Mouse (Mus musculus): ENCODE results near the gene Evi2. TPM values are rescaled to one million over a fixed set of nuclear protein-coding genes. Genes with fewer than 3 reads are reported as not detected.

The Evi2 gene
- polyA plus RNA-seq, 1 experiment from 2014 or later, result 1.7 TPM

DNA sequence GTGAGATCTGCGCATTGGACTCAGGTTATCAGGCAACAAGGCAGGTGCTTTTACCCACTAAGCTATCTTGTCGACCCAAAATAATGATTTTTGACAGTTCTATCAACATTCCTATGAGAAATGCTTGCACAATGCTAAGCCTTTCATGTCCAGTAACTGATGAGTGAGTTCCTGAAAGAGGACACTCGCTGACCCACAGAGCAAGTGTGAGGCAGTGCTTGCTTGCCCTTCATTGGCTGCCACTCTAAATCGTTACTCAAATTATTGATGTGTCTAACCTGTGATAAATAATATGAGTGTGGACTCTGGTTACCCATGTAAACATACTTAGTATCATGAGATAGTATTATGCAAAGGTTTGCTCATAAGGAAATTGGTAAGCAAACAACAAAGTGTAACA is 30.1 kb upstream of the Evi2 start:
- no peaks in the 10 kb centered on the region for H3K4me1 ChIP-seq (replicated peaks; ENCODE audit: control insufficient read depth, insufficient read depth, low read length)
- 84% methylated on average over 4 of the region's 4 CpGs for WGBS
- H3K4me2 ChIP-seq, result no peak overlapping the region
- no peak overlapping the region for H3K4me3 ChIP-seq (ENCODE audit: low read depth, low read length)
- no peak for ATAC-seq (replicated peaks; ENCODE audit: low FRiP score)
- H3K27me3 ChIP-seq (replicated peaks; ENCODE audit: control insufficient read depth, insufficient read depth, low read length), result no peaks in the 10 kb centered on the region
- no peak overlapping the region for H3K9ac ChIP-seq (ENCODE audit: low read depth, low read length)
- no peaks in the 10 kb centered on the region for H3K9me3 ChIP-seq (ENCODE audit: control insufficient read depth, low read length)
- DNase-seq (ENCODE audit: low spot score), result no peak
- no peak overlapping the region for H3K27ac ChIP-seq (ENCODE audit: low read depth, low read length)
- peaks cover 3% of the 10 kb centered on the region for H3K36me3 ChIP-seq (ENCODE audit: control insufficient read depth, insufficient read depth, low read length)

DNA sequence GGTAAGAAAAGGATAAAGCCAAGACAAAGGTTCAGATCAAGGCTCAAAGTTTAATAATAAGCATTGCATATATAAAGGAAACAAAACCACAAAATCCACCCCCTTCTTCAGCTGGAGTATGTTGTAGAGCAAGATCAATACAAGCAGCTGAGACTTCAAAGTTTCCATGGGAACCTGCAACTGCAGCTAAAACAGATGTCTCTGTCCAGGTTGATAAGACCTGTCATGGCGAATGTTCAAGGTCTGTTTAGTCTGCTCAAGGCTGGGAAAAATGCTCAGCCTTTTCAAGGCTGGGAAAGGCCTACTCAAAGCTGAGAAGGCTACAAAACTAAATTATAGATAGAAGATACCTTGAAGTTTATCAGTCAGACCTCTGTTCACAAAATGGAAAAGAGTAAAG is 22.2 kb upstream of the Evi2 start:
- H3K36me3 ChIP-seq (ENCODE audit: control insufficient read depth, insufficient read depth, low read length), result peaks cover 17% of the 10 kb centered on the region
- no peak overlapping the region for H3K4me3 ChIP-seq (ENCODE audit: low read depth, low read length)
- H3K27ac ChIP-seq (ENCODE audit: low read depth, low read length), result no peak overlapping the region
- no peaks in the 10 kb centered on the region for H3K27me3 ChIP-seq (replicated peaks; ENCODE audit: control insufficient read depth, insufficient read depth, low read length)
- no peak overlapping the region for H3K9ac ChIP-seq (ENCODE audit: low read depth, low read length)
- H3K9me3 ChIP-seq (ENCODE audit: control insufficient read depth, low read length), result no peaks in the 10 kb centered on the region
- ATAC-seq (replicated peaks; ENCODE audit: low FRiP score), result no peak; the same call in 1 of the 2 replicates
- H3K4me1 ChIP-seq (replicated peaks; ENCODE audit: control insufficient read depth, insufficient read depth, low read length), result no peaks in the 10 kb centered on the region; the same call in 1 of the 2 replicates
- DNase-seq (ENCODE audit: low spot score), result no peak
- H3K4me2 ChIP-seq, result no peak overlapping the region
- WGBS, result 20% methylated on average over 1 of the region's 1 CpGs

DNA sequence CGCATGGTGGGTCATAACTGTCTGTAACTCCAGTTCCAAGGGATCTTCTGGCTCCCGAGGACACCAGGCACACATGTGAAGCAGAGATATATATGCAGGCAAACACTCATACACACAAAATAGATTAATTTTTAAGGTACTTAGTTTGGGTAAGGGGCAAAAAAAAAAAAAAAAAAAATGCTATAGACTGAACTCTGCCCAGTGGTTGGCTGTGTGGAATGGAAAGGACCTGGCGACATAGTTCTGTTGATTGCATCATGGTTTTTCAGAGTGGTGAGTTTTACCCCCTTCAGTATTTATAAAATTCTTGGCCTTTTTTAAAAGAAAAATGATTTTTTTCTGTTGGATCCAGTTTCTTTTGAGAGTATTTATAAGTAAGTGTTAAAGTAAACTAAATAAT is 5.9 kb upstream of the Evi2 start:
- Histone ChIP-seq H3K4me3 (ENCODE audit: low read depth, low read length) (no peak overlapping the region), H3K36me3 (ENCODE audit: control insufficient read depth, insufficient read depth, low read length) (0 out of 2 replicates have a peak, but pooled peaks cover 5% of the 10 kb centered on the region), H3K4me2 (peak overlapping the region; percentile 16), H3K9ac (ENCODE audit: low read depth, low read length) (no peak overlapping the region), H3K4me1 (replicated peaks; ENCODE audit: control insufficient read depth, insufficient read depth, low read length) (peaks cover 17% of the 10 kb centered on the region), H3K27me3 (replicated peaks; ENCODE audit: control insufficient read depth, insufficient read depth, low read length) (no peaks in the 10 kb centered on the region), H3K9me3 (ENCODE audit: control insufficient read depth, low read length) (no peaks in the 10 kb centered on the region), H3K27ac (ENCODE audit: low read depth, low read length) (peak overlapping the region; percentile 42; the same call in 1 of the 2 replicates)
- no peak for DNase-seq (ENCODE audit: low spot score)
- no peak for ATAC-seq (replicated peaks; ENCODE audit: low FRiP score)
- 81% methylated on average over 3 of the region's 3 CpGs for WGBS

DNA sequence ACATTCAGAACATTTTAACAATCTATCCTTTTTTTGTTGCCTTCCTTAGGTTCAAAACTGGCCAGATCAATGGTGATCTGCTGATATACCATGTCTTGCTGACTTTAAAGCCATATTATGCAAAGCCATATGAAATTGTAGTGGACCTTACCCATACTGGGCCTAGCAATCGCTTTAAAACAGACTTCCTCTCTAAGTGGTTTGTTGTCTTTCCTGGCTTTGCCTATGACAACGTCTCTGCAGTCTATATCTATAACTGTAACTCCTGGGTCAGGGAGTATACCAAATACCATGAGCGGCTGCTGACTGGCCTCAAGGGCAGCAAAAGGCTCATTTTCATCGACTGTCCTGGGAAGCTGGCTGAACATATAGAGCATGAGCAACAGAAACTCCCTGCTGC is 5.2 kb upstream of the Evi2 start:
- no peak for DNase-seq (ENCODE audit: low spot score)
- Histone ChIP-seq H3K27me3 (replicated peaks; ENCODE audit: control insufficient read depth, insufficient read depth, low read length) (no peaks in the 10 kb centered on the region), H3K36me3 (ENCODE audit: control insufficient read depth, insufficient read depth, low read length) (0 out of 2 replicates have a peak, but pooled peaks cover 3% of the 10 kb centered on the region), H3K4me3 (ENCODE audit: low read depth, low read length) (no peak overlapping the region), H3K27ac (ENCODE audit: low read depth, low read length) (peak overlapping the region; percentile 42; the same call in 1 of the 2 replicates), H3K9me3 (ENCODE audit: control insufficient read depth, low read length) (no peaks in the 10 kb centered on the region), H3K4me1 (replicated peaks; ENCODE audit: control insufficient read depth, insufficient read depth, low read length) (peaks cover 22% of the 10 kb centered on the region), H3K4me2 (peak overlapping the region; percentile 16; the same call in 1 of the 2 replicates), H3K9ac (ENCODE audit: low read depth, low read length) (no peak overlapping the region)
- 45% methylated on average over 4 of the region's 4 CpGs for WGBS
- ATAC-seq (replicated peaks; ENCODE audit: low FRiP score), result no peak

DNA sequence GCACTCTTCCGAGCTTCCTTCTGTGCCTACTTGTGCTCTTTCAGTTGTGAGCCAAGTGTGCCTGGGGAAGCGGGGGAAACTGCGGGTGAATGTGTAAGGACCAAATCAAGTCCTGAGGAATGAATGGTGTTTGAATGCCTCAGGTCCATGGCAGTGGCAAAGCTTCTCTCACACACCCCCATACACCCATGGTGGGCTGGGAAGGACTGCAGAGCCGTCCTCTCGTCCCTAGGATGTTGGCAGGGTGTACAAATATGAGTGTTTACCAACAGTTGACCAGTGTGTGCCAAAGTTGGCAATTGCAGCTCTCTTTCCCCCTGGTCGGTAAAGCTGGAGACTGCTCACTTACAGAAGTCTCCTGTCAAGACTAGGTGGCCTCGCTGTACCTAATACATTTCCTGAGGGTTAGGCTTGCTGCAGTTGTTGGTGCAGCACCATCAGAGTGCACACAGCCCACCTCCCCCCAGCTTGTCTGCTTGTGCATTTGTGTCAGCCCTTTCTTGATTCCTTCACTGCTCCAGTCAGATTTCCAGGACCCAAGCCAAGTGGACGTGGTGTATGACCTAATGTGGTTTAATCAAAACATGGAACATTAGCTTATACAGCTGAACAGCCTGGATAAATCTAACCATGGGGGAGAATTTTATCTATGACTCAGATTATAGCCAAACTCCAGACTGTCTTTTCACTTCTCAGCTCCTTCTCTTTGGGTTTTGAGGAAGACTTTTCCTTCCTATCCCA is 3.7 kb upstream of the Evi2 start:
- H3K4me3 ChIP-seq (ENCODE audit: low read depth, low read length), result no peak overlapping the region
- H3K36me3 ChIP-seq (ENCODE audit: control insufficient read depth, insufficient read depth, low read length), result 0 out of 2 replicates have a peak, but pooled peaks cover 3% of the 10 kb centered on the region
- H3K27ac ChIP-seq (ENCODE audit: low read depth, low read length), result no peak overlapping the region
- H3K4me1 ChIP-seq (replicated peaks; ENCODE audit: control insufficient read depth, insufficient read depth, low read length), result peaks cover 28% of the 10 kb centered on the region
- no peak overlapping the region for H3K4me2 ChIP-seq
- DNase-seq (ENCODE audit: low spot score), result no peak
- no peaks in the 10 kb centered on the region for H3K27me3 ChIP-seq (replicated peaks; ENCODE audit: control insufficient read depth, insufficient read depth, low read length)
- whole genome bisulfite sequencing, result 81% methylated on average over 8 of the region's 8 CpGs
- no peak for ATAC-seq (replicated peaks; ENCODE audit: low FRiP score)
- no peak overlapping the region for H3K9ac ChIP-seq (ENCODE audit: low read depth, low read length)
- no peaks in the 10 kb centered on the region for H3K9me3 ChIP-seq (ENCODE audit: control insufficient read depth, low read length)

DNA sequence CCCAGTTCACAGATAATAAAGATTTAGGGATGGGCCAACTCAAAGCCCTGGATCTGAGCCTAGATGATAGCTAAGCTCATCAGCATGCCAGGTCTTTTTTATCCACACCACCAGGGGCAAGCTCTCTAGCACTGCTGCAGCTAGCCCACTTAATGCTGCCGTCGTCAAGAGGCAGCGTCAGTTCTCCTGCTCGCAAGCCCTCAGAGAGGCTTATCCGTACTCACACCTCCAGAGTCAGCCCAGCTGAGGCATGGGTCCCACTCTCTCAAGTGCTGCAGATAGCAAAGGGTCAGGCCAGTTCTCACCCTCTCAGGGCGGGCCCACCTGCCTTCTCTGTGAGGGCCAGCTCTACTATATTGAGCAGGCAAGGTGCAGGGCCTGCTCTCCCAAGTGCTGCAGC is 2.9 kb upstream of the Evi2 start:
- no peak overlapping the region for H3K4me2 ChIP-seq
- peaks cover 36% of the 10 kb centered on the region for H3K4me1 ChIP-seq (replicated peaks; ENCODE audit: control insufficient read depth, insufficient read depth, low read length)
- WGBS, result 64% methylated on average over 6 of the region's 6 CpGs
- H3K27ac ChIP-seq (ENCODE audit: low read depth, low read length), result peak overlapping the region; percentile 25; the same call in 1 of the 2 replicates
- H3K4me3 ChIP-seq (ENCODE audit: low read depth, low read length), result no peak overlapping the region
- H3K9ac ChIP-seq (ENCODE audit: low read depth, low read length), result no peak overlapping the region
- H3K36me3 ChIP-seq (ENCODE audit: control insufficient read depth, insufficient read depth, low read length), result 0 out of 2 replicates have a peak, but pooled peaks cover 3% of the 10 kb centered on the region
- H3K9me3 ChIP-seq (ENCODE audit: control insufficient read depth, low read length), result no peaks in the 10 kb centered on the region
- ATAC-seq (replicated peaks; ENCODE audit: low FRiP score) (peak; percentile 49; the same call in 1 of the 2 replicates), DNase-seq (ENCODE audit: low spot score) (no peak)
- no peaks in the 10 kb centered on the region for H3K27me3 ChIP-seq (replicated peaks; ENCODE audit: control insufficient read depth, insufficient read depth, low read length)

DNA sequence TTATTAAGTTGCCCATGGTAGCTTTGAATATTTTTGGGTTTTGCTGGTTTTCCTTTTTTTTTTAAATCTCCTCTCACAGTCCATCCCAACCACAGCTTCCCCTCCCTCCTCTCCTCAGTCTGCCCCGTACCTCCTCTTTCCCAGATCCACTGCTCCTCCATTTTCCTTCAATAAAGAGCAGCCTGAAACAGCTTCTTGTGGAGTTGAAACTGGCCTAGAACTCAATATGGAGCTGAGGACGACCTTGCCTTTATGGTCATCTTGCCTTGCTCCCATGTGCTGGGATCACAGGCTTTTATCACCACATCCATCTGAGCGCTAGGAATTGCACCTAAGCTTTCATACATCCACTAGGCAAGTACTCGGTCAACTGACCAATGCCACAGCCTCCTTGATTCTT is 1.1 kb upstream of the Evi2 start:
- Histone ChIP-seq H3K27me3 (replicated peaks; ENCODE audit: control insufficient read depth, insufficient read depth, low read length) (no peaks in the 10 kb centered on the region), H3K4me3 (ENCODE audit: low read depth, low read length) (no peak overlapping the region), H3K9ac (ENCODE audit: low read depth, low read length) (no peak overlapping the region), H3K36me3 (ENCODE audit: control insufficient read depth, insufficient read depth, low read length) (peaks cover 4% of the 10 kb centered on the region; the same call in 1 of the 2 replicates), H3K9me3 (ENCODE audit: control insufficient read depth, low read length) (no peaks in the 10 kb centered on the region), H3K27ac (ENCODE audit: low read depth, low read length) (no peak overlapping the region), H3K4me1 (replicated peaks; ENCODE audit: control insufficient read depth, insufficient read depth, low read length) (peaks cover 49% of the 10 kb centered on the region), H3K4me2 (no peak overlapping the region)
- WGBS, result 79% methylated on average over 4 of the region's 4 CpGs
- DNase-seq (ENCODE audit: low spot score) (no peak), ATAC-seq (replicated peaks; ENCODE audit: low FRiP score) (no peak)

DNA sequence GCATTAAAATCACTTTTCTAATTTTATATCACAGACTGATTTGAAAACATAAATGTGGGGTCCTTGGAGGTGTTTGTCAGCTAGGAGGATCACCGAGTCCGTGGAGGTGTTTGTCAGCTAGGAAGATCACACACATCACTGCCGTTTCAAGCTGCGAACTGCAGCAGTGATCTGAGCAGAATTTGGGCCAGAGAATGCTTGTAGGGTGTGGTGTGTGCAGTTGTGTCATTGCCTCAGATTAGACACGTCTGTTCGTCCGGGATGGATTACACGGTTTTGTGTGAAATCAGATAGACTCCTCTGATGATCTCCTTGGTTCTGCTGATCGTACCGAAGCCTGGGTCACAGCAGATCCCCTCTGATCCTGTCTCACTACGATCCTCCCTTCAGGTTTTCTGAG is 385 bp upstream of the Evi2 start:
- Histone ChIP-seq H3K9me3 (ENCODE audit: control insufficient read depth, low read length) (no peaks in the 10 kb centered on the region), H3K27ac (ENCODE audit: low read depth, low read length) (no peak overlapping the region), H3K4me2 (peak overlapping the region; percentile 42), H3K4me3 (ENCODE audit: low read depth, low read length) (no peak overlapping the region), H3K9ac (ENCODE audit: low read depth, low read length) (no peak overlapping the region), H3K4me1 (replicated peaks; ENCODE audit: control insufficient read depth, insufficient read depth, low read length) (peaks cover 49% of the 10 kb centered on the region), H3K27me3 (replicated peaks; ENCODE audit: control insufficient read depth, insufficient read depth, low read length) (no peaks in the 10 kb centered on the region), H3K36me3 (ENCODE audit: control insufficient read depth, insufficient read depth, low read length) (peaks cover 4% of the 10 kb centered on the region; the same call in 1 of the 2 replicates)
- 63% methylated on average over 11 of the region's 11 CpGs for WGBS
- no peak for ATAC-seq (replicated peaks; ENCODE audit: low FRiP score)
- no peak for DNase-seq (ENCODE audit: low spot score)

DNA sequence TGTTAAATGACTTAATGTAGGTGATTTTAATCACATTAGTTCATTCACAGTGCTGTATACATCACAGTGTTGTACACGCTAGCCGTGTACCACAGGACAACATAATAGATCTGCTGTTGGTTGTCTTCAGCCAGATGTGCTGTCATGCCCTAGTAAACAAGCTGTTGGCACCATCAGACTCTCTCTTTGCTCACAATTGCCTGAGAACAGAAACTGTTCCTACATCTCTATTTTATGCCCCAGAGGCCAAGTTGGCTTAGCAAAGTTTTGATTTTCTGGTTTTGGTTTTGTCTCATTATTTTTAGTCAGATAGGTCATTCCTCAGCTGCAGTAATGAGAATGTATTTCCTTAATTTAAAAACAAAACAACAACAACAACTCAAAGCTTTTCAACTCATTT is 653 bp downstream of the Evi2 start:
- H3K36me3 ChIP-seq (ENCODE audit: control insufficient read depth, insufficient read depth, low read length), result peaks cover 4% of the 10 kb centered on the region; the same call in 1 of the 2 replicates
- no peak for ATAC-seq (replicated peaks; ENCODE audit: low FRiP score)

More for the DNA sequence above, 653 bp downstream of the Evi2 start:
- Histone ChIP-seq H3K27me3 (replicated peaks; ENCODE audit: control insufficient read depth, insufficient read depth, low read length) (no peaks in the 10 kb centered on the region), H3K4me2 (peak overlapping the region; percentile 21), H3K27ac (ENCODE audit: low read depth, low read length) (no peak overlapping the region), H3K9ac (ENCODE audit: low read depth, low read length) (no peak overlapping the region), H3K4me1 (replicated peaks; ENCODE audit: control insufficient read depth, insufficient read depth, low read length) (peaks cover 49% of the 10 kb centered on the region), H3K4me3 (ENCODE audit: low read depth, low read length) (no peak overlapping the region), H3K9me3 (ENCODE audit: control insufficient read depth, low read length) (no peaks in the 10 kb centered on the region)
- DNase-seq (ENCODE audit: low spot score), result no peak
- WGBS, result 87% methylated on average over 2 of the region's 2 CpGs

All from liver, embryonic 11.5 days (tissue).